In the genomic region with DNA sequence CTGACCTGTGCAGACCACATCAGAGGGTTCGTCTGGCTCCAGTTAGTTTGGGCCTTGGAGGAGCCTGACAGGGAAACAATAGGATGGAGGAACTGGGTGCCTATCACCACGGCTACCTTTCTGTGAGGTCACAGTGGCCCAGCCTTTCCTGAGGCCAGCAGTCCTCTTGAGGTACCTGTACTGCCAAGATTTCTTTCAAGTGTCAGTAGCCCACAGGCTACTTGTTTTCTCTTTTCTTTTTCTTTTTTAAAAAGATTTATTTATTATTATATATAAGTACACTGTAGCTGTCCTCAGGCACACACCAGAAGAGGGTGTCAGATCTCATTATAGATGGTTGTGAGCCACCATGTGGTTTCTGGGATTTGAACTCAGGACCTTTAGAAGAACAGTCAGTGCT, we compare ENCODE assay signal across 12 mouse cellular contexts. TPM values are rescaled to one million over a fixed set of nuclear protein-coding genes. Genes with fewer than 3 reads are reported as not detected.
DNase-seq lines count a peak whose midpoint lies in the region; ATAC-seq and TF ChIP-seq lines count a peak whose summit lies in the region.
"Had no signal": no experiment of that assay in that cellular context is flagged by ENCODE, and none has a peak within 500 bp of the region (broad histone marks: within the 10 kb centered on the region; RNA-seq: fewer than 3 reads in every experiment).

A gene (minus strand): TSS at position 101 of the 400 bp plus-strand sequence.

- H3K27ac ChIP-seq in kidney, embryonic 14.5 days (ENCODE audit: low read depth, low read length) = no peak within 1 kb of the TSS
- H3K27ac ChIP-seq in neural tube, embryonic 13.5 days (replicated peaks) = no peak within 1 kb of the TSS
- H3K27ac ChIP-seq in intestine, postnatal 0 days (ENCODE audit: low read depth, low read length) = no peak within 1 kb of the TSS
- H3K27ac ChIP-seq in stomach, embryonic 15.5 days = no peak within 1 kb of the TSS
- H3K27ac ChIP-seq: forebrain, embryonic 15.5 days; lung, embryonic 15.5 days had no signal

- ATAC-seq in kidney, embryonic 14.5 days (ENCODE audit: low FRiP score, low TSS enrichment) = no peak
- no peak for ATAC-seq in neural tube, embryonic 13.5 days (ENCODE audit: low read depth)
- ATAC-seq in intestine, postnatal 0 days = no peak
- no peak for ATAC-seq in stomach, embryonic 15.5 days (ENCODE audit: insufficient read depth, low FRiP score, low read depth)
- no peak for ATAC-seq in megakaryocyte-erythroid progenitor cell, adult 5-6 weeks (replicated peaks; ENCODE audit: low FRiP score, low TSS enrichment, poor library complexity, severe bottlenecking)
- ATAC-seq: forebrain, embryonic 15.5 days had no signal

- H3K9me3 ChIP-seq in kidney, embryonic 14.5 days (ENCODE audit: control insufficient read depth, low read length) = no peaks in the 10 kb centered on the region
- H3K9me3 ChIP-seq in neural tube, embryonic 13.5 days = no peaks in the 10 kb centered on the region
- H3K9me3 ChIP-seq in intestine, postnatal 0 days (ENCODE audit: control insufficient read depth) = no peaks in the 10 kb centered on the region
- no peaks in the 10 kb centered on the region for H3K9me3 ChIP-seq in stomach, embryonic 15.5 days
- H3K9me3 ChIP-seq: forebrain, embryonic 15.5 days; lung, embryonic 15.5 days had no signal

- no peak for TF ChIP-seq CTCF in intestine, postnatal 0 days (IDR thresholded peaks at IDR 0.05; ENCODE audit: low read depth)

- H3K4me2 ChIP-seq in kidney, embryonic 14.5 days (replicated peaks; ENCODE audit: low read depth, low read length) = no peak within 1 kb of the TSS
- no peak within 1 kb of the TSS for H3K4me2 ChIP-seq in neural tube, embryonic 13.5 days
- no peak within 1 kb of the TSS for H3K4me2 ChIP-seq in intestine, postnatal 0 days (replicated peaks; ENCODE audit: low read depth)
- no peak within 1 kb of the TSS for H3K4me2 ChIP-seq in stomach, embryonic 15.5 days
- H3K4me2 ChIP-seq: forebrain, embryonic 15.5 days; lung, embryonic 15.5 days had no signal

- H3K27me3 ChIP-seq in kidney, embryonic 14.5 days (ENCODE audit: control insufficient read depth, insufficient read depth, low read length) = no peaks in the 10 kb centered on the region
- H3K27me3 ChIP-seq in neural tube, embryonic 13.5 days = no peaks in the 10 kb centered on the region
- no peaks in the 10 kb centered on the region for H3K27me3 ChIP-seq in intestine, postnatal 0 days (replicated peaks; ENCODE audit: control insufficient read depth, insufficient read depth, low read length)
- no peaks in the 10 kb centered on the region for H3K27me3 ChIP-seq in stomach, embryonic 15.5 days (replicated peaks)
- H3K27me3 ChIP-seq: forebrain, embryonic 15.5 days; lung, embryonic 15.5 days had no signal

- 42% methylated on average over 2 of the region's 2 CpGs for WGBS in kidney, embryonic 14.5 days
- WGBS in neural tube, embryonic 13.5 days = 62% methylated on average over 2 of the region's 2 CpGs
- WGBS in intestine, postnatal 0 days = 51% methylated on average over 2 of the region's 2 CpGs
- 48% methylated on average over 2 of the region's 2 CpGs for WGBS in stomach, embryonic 15.5 days

- no peak within 1 kb of the TSS for H3K4me3 ChIP-seq in kidney, embryonic 14.5 days (ENCODE audit: low read length)
- no peak within 1 kb of the TSS for H3K4me3 ChIP-seq in neural tube, embryonic 13.5 days
- H3K4me3 ChIP-seq in intestine, postnatal 0 days (ENCODE audit: low read depth, low read length) = no peak within 1 kb of the TSS
- no peak within 1 kb of the TSS for H3K4me3 ChIP-seq in stomach, embryonic 15.5 days (replicated peaks)
- H3K4me3 ChIP-seq: forebrain, embryonic 15.5 days; lung, embryonic 15.5 days had no signal

- H3K9ac ChIP-seq in kidney, embryonic 14.5 days (ENCODE audit: low read depth, low read length) = no peak within 1 kb of the TSS
- no peak within 1 kb of the TSS for H3K9ac ChIP-seq in neural tube, embryonic 13.5 days
- no peak within 1 kb of the TSS for H3K9ac ChIP-seq in intestine, postnatal 0 days (ENCODE audit: low read depth, low read length)
- H3K9ac ChIP-seq in stomach, embryonic 15.5 days = no peak within 1 kb of the TSS
- H3K9ac ChIP-seq: forebrain, embryonic 15.5 days; lung, embryonic 15.5 days had no signal

- DNase-seq in kidney, adult 8-10 months = no peak
- DNase-seq in neural tube, embryonic 10.5 days (ENCODE audit: extremely low spot score, low spot score) = no peak
- no peak for DNase-seq in adrenal gland, postnatal 14 days
- DNase-seq: gastrocnemius, postnatal 25 days; kidney, adult 11 months had no signal

- H3K36me3 ChIP-seq in kidney, embryonic 14.5 days (ENCODE audit: control insufficient read depth, insufficient read depth, low read length) = no peaks in the 10 kb centered on the region
- H3K36me3 ChIP-seq in neural tube, embryonic 13.5 days = no peaks in the 10 kb centered on the region
- no peaks in the 10 kb centered on the region for H3K36me3 ChIP-seq in intestine, postnatal 0 days (ENCODE audit: control insufficient read depth, insufficient read depth)
- H3K36me3 ChIP-seq in stomach, embryonic 15.5 days = no peaks in the 10 kb centered on the region
- H3K36me3 ChIP-seq: forebrain, embryonic 15.5 days; lung, embryonic 15.5 days had no signal

- no peaks in the 10 kb centered on the region for H3K4me1 ChIP-seq in kidney, embryonic 14.5 days (ENCODE audit: control insufficient read depth, insufficient read depth, low read length)
- no peaks in the 10 kb centered on the region for H3K4me1 ChIP-seq in neural tube, embryonic 13.5 days (replicated peaks)
- H3K4me1 ChIP-seq in intestine, postnatal 0 days (replicated peaks; ENCODE audit: control insufficient read depth, insufficient read depth, low read length) = no peaks in the 10 kb centered on the region
- H3K4me1 ChIP-seq in stomach, embryonic 15.5 days = no peaks in the 10 kb centered on the region
- H3K4me1 ChIP-seq: forebrain, embryonic 15.5 days; lung, embryonic 15.5 days had no signal

RNA-seq across cellular contexts. Expression of the gene that starts here (rescaled TPM):
- 9.7 and 10.9 TPM in 2 replicates for polyA plus RNA-seq in kidney, embryonic 14.5 days (2014; fragmentation: Nextera tagmentation; extraction: Ambion mirVana)
- 11.4 and 12.7 TPM in 2 replicates for polyA plus RNA-seq in neural tube, embryonic 13.5 days (2015; fragmentation: Nextera tagmentation; extraction: Ambion mirVana)
- 23.1 and 25.4 TPM in 2 replicates for polyA plus RNA-seq in intestine, postnatal 0 days (2015; fragmentation: Nextera tagmentation; extraction: Ambion mirVana)
- 18.7 and 21.9 TPM in 2 replicates for polyA plus RNA-seq in stomach, embryonic 15.5 days (2015; fragmentation: Nextera tagmentation; extraction: Ambion mirVana)
- total RNA-seq in megakaryocyte-erythroid progenitor cell, adult 5-6 weeks (2014; fragmentation: Nextera tagmentation) = not detected in 2 replicates
- 7.4 TPM in 1 of 2 replicates, not detected in the other for total RNA-seq in megakaryocyte-erythroid progenitor cell, adult 5-6 weeks (2017)
- total RNA-seq in adrenal gland, postnatal 14 days (2021) = 3.3 and 5.6 TPM in 2 replicates
